Mouse (Mus musculus) midbrain, embryonic 10.5 days (tissue): ENCODE results near the gene Gm7942. TPM values are rescaled to one million over a fixed set of nuclear protein-coding genes. Genes with fewer than 3 reads are reported as not detected.
"Not testable (repeated sequence)": the region's sequence is repeated elsewhere in the genome, so short reads cannot be mapped to it uniquely, and the experiment has no call there.

Experiments used
- DNase-seq: peaks from one replicate; pipeline ENCODE4 v3.0.0-alpha.2; 2017; ENCODE audit warnings: low spot score
- H3K27ac ChIP-seq: fragments of 300-500 bp; sonication (generic); replicated peaks from 2 replicates; pipeline ENCODE4 v1.5.1; 2016; ENCODE audit warnings: mild to moderate bottlenecking
- H3K27me3 ChIP-seq: fragments of 300-500 bp; sonication (generic); 2 replicates; pipeline ENCODE4 v1.6.1; 2016; ENCODE audit warnings: low read depth, mild to moderate bottlenecking; ENCODE audit not compliant: poor library complexity, severe bottlenecking
- H3K36me3 ChIP-seq: fragments of 300-500 bp; sonication (generic); 2 replicates; pipeline ENCODE4 v1.6.1; 2016; ENCODE audit warnings: mild to moderate bottlenecking, moderate library complexity
- H3K4me1 ChIP-seq: fragments of 300-500 bp; sonication (generic); 2 replicates; pipeline ENCODE4 v1.6.1; 2016
- H3K4me3 ChIP-seq: fragments of 300-500 bp; sonication (generic); 2 replicates; pipeline ENCODE4 v1.5.1; 2016; ENCODE audit warnings: mild to moderate bottlenecking, moderate library complexity
- H3K9me3 ChIP-seq: fragments of 300-500 bp; sonication (generic); replicated peaks from 2 replicates; pipeline ENCODE4 v1.6.1; 2016; ENCODE audit warnings: mild to moderate bottlenecking
- WGBS: fragments of 180-500 bp; shearing (Covaris S2); methylation state at CpG from one replicate; pipeline ENCODE4 v1.1.7; 2016; 5-methylcytosine and 5-hydroxymethylcytosine counted together
- polyA plus RNA-seq: library from polyadenylated mRNA; unstranded; fragments of >200 nt; fragmentation: Nextera tagmentation; extraction: Ambion mirVana; gene quantifications from 2 replicates; pipeline ENCODE4 v1.2.1, GENCODE M21; 2016

Gm7942 gene
- polyA plus RNA-seq: not detected in 2 replicates

- H3K27ac ChIP-seq, H3K4me3 ChIP-seq, DNase-seq, H3K27me3 ChIP-seq, H3K36me3 ChIP-seq, H3K4me1 ChIP-seq, H3K9me3 ChIP-seq: not testable (repeated sequence)
- no CpG with 5 or more reads among the region's 3 CpGs for WGBS
Measured at GRCm38 (mm10) chr5:95106638-95107037, at the start of gene Gm7942. Gm7942 (plus strand) TSS chr5:95106938.

Other genes starting within 250 kb of the Gm7942 start
- not detected in 2 replicates for gene Gm3183, start 241.5 kb upstream of the Gm7942 start, polyA plus RNA-seq
- not detected in 2 replicates for gene Gm6367, start 118.3 kb upstream of the Gm7942 start, polyA plus RNA-seq
- not detected in 2 replicates for gene Gm16513, start 75.7 kb downstream of the Gm7942 start, polyA plus RNA-seq
- not detected in 2 replicates for gene Gm10424, start 165.8 kb downstream of the Gm7942 start, polyA plus RNA-seq
- gene Gm3259, start 199.0 kb downstream of the Gm7942 start, polyA plus RNA-seq: not detected in 2 replicates